Mouse (Mus musculus) NIH3T3 (cell line): Measurements from ENCODE around the gene Dclk2.

ENCODE experiments used
- DNase-seq: peaks from one replicate; pipeline ENCODE4 v3.0.0-alpha.2; 2012; ENCODE audit warnings: low read depth

The Dclk2 gene

DNA sequence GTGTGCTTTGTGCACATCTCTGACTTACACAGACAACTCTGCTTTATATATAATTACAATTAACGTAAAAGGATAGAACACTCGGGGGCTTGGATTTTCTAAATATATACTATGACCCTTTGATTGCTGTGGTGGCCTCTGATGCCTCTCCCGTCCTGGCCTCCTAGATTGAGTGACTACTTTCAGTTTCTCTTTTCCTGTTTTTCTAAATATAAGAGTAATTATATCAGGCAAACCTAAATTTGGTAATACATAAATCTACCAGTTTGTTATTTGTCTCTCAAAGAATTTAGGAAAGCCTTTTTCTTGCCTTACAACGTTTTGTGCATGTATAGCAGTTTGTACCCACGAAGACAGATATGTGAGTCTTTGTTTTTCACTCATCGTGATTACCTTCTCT is 161.9 kb downstream of the Dclk2 start:
- DNase-seq = peak; percentile 42

DNA sequence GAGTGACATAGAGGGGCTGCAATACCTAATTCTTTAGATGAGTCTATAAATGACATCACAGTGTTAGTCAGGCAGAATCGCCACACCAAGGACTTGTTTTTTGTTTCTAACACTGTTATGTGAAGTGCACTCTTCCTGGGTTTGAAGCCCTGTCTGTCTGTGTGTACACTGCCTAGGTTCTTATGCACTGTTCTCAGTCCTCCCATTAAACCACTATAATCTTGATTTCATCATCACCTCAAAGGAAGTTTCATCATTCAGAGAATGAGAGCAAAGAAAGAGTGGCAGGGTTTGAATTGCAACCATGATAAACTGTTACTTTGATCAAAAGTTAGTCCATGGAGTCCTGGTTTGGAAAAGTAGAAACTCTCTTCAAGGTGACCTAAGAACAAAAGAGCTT is 164.1 kb downstream of the Dclk2 start:
- DNase-seq = no peak

DNA sequence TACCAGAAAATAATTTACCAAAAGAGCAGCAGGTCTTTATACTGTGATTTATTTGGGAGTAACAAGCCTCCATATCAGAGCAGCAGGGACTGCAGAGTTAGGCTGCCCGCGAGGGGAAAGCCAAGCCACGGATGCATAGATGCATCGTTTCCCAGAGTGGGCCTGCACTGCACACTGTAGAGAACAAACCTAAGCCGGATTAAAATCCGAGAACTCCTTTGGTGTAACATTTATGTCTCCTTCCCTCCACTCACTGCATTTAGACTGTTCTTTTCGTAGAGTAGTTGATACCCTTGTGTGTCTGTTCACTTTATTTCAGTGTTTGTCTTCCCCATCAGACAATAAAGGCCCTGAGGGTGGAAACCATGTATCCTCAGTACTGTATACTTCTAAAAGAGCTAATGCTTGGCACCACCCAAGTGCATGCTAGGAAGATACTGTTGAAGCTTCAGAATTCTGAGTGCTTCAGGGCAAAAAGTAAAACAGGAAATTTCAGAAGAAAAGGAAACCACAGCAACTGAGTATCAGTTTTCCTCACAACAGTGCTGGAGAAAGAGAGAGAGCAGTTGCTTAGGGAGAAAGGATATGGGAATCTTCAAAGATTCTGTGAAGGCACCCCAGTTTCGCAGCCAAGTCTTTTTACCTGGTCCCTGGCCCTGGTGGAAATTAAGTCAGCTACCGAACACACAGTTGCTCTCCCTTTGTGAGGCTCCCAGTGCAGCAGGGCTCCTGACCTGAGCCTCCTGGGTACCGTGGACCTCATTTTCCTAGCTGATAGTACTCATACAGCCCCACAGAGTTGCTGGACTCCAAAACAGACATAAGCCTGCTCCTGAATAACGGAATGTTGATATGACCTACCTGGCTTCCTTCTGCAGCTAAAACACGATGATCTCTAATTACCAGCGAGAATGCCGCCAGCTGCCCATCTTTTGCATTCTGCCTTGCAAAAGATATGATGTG is 165.8 kb downstream of the Dclk2 start:
- no peak for DNase-seq

DNA sequence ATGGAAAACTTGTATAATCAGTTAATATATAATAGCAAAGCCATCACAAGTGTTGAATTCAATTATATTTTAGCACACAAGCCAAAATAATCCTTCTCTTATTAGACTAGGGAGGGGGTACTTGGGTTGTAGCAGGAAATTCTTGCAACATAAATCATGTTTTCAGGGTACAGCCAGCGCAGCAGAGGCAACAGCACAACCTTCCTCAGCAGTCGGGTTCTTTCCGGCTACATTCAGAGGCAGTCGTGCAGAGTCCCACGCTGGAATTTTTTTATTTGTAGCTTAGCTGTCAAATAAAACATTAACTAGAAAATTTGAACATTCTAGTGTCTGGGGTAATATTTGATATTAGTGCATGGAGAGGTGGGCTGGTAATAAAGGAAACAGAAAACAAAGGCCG is 166.5 kb downstream of the Dclk2 start:
- DNase-seq = no peak

DNA sequence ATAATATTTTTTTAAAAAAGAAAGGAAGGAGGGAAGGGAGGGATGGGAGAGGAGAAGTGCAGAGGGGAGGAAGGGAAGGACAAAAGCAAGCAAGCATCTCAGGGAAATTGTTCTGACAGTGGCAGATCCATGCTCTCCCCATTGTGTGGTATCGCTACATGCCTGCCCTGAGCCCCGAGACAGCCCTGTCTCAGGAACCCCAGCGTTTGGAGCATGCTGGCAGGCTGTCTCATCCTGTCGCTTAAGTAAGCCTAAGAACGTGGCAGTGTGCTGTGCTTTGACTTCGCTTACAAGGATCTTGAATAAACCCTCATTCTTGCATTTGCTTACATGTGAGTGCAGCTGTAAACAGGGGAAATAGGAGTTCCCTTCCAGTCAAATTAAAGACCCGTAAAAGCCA is 170.0 kb downstream of the Dclk2 start:
- DNase-seq = no peak

DNA sequence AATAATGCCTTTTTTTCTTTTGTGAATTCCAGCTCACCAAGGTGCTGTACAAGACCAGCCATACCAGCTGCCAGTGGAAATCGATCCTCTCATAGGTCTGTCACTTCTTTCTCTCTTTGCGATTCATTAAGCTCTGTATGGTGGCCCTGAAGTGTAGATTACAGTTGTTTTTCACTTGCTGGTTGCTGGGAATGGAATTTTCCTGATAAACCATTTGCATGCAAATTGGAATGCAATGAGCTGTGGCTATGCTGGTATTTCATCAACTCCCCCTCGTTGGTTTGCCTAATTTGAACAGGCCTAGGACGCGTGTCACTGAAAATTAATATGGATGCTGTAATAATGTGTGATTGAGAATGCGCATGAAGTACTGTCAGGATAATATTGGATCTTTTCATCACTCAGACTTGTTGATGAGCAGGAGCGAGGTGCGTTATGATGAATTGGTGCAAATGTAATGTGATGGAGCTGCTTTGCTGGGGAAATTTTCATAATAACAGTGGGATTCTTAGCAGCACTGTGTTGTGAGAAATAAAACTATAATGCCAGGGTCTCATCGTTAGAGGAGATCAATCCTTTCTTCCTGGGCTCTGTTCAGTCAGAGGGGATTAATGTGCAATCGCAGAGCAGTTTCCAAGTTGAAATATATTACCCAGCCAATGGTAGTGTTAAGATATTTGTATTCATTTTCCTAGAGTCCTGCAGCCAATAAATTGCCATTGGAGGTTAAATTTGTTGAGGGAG is 174.7 kb downstream of the Dclk2 start:
- DNase-seq = no peak

DNA sequence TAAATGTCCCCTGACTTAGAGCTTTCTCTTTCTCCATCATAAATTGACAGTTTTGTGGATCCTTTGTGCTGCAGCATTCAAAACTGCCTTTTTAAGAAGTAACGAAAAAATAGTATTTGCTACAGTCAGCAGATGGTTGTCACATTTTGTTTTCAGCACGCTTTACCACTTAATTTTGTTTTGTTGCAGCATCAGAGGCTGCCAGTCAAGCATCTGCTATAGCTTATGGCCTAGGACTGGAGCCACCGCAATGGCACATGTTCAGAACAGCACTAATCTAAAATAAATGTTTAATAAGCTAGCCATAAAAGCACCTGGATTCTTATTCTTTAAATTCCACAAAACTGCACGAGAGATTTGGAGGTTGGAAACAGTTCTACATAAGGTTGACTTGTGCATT is 175.3 kb downstream of the Dclk2 start:
- no peak for DNase-seq

DNA sequence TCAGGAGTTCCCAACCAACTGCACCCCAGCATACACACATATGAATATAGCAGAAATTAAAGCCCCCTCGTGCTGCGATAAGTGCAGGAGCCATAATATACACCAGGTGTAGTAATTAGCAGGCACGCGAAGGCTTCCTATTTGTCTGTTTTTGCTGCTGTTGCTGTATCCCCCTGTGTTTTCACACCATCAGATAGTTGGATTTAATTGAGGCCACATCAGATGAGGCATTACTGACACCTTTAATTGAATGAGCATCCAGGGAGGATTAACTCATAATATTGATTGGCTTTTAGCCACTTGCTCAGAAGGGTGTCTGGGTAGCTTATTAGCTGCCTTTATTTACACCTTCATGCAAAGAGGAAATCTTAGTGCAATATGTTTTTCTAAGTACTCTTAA is 180.9 kb downstream of the Dclk2 start:
- DNase-seq = no peak

DNA sequence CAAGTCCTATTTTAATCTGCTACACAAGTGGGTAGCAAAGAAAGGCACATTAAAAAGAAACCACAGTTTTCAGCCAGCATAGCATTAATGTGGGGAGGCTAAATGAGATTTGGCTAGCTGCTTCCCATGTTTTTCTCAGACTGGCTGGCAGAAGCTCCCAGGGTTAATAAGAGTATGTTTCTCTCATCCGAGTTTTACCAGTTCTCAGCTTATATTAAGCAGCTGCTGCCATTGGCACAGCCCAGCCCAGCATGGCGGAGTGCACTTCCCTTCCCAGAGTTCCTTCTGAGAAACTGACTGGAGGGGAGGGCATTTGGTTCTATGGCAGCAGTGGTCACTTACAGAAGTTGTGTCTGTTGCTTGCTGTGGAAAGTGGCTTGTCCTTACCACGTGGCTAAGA is 181.8 kb downstream of the Dclk2 start:
- no peak for DNase-seq
